Mouse (Mus musculus) heart, embryonic 11.5 days (tissue): ENCODE measurements around the gene Slc25a51. TPM values are rescaled to one million over a fixed set of nuclear protein-coding genes. Genes with fewer than 3 reads are reported as not detected.
A peak's percentile ranks its signal among the peaks of the same experiment; 100 is the strongest.

Experiments
- ATAC-seq: fragments of 200-750 bp; cut with Nextera tagmentation; replicated peaks from 2 replicates; pipeline ENCODE4 v1.8.0; 2017; ENCODE audit warnings: moderate library complexity; ENCODE audit not compliant: insufficient number of reproducible peaks, low FRiP score, low TSS enrichment
- H3K27ac ChIP-seq: fragments of 300-500 bp; sonication (generic); 2 replicates; pipeline ENCODE4 v1.5.1; 2014; ENCODE audit warnings: mild to moderate bottlenecking, low read depth, low read length
- H3K27me3 ChIP-seq: fragments of 300-500 bp; sonication (generic); 2 replicates; pipeline ENCODE4 v1.6.1; 2014; ENCODE audit warnings: mild to moderate bottlenecking, low read length, mixed read lengths; ENCODE audit not compliant: control insufficient read depth, insufficient read depth
- H3K36me3 ChIP-seq: fragments of 300-500 bp; sonication (generic); 2 replicates; pipeline ENCODE4 v1.6.1; 2014; ENCODE audit warnings: mild to moderate bottlenecking, low read length, moderate library complexity, mixed read lengths; ENCODE audit not compliant: control insufficient read depth, insufficient read depth
- H3K4me1 ChIP-seq: fragments of 300-500 bp; sonication (generic); 2 replicates; pipeline ENCODE4 v1.6.1; 2014; ENCODE audit warnings: low read length; ENCODE audit not compliant: control insufficient read depth, insufficient read depth
- H3K4me2 ChIP-seq: fragments of 300-500 bp; sonication (generic); 2 replicates; pipeline ENCODE4 v1.6.1; 2014; ENCODE audit warnings: mild to moderate bottlenecking, moderate library complexity
- H3K4me3 ChIP-seq: fragments of 300-500 bp; sonication (generic); 2 replicates; pipeline ENCODE4 v1.5.1; 2014; ENCODE audit warnings: low read depth, low read length
- H3K9ac ChIP-seq: fragments of 300-500 bp; sonication (generic); 2 replicates; pipeline ENCODE4 v1.6.1; 2014; ENCODE audit warnings: mild to moderate bottlenecking, low read depth, low read length, moderate library complexity
- H3K9me3 ChIP-seq: fragments of 300-500 bp; sonication (generic); replicated peaks from 2 replicates; pipeline ENCODE4 v1.6.1; 2016; ENCODE audit warnings: low read length; ENCODE audit not compliant: control insufficient read depth
- WGBS: fragments of 180-500 bp; shearing (Covaris S2); extraction: QIAGEN DNeasy Blood & Tissue Kit; methylation state at CpG from one replicate; pipeline ENCODE4 v1.1.7; 2014; ENCODE audit not compliant: insufficient replicate concordance; 5-methylcytosine and 5-hydroxymethylcytosine counted together
- polyA plus RNA-seq: library from polyadenylated mRNA; unstranded; fragments of >200 nt; fragmentation: Nextera tagmentation; extraction: Ambion mirVana; gene quantifications from 2 replicates; pipeline ENCODE4 v1.2.1, GENCODE M21; 2014

Gene Slc25a51
- polyA plus RNA-seq, 1 experiment from 2014 or later = 60.7 TPM

DNA sequence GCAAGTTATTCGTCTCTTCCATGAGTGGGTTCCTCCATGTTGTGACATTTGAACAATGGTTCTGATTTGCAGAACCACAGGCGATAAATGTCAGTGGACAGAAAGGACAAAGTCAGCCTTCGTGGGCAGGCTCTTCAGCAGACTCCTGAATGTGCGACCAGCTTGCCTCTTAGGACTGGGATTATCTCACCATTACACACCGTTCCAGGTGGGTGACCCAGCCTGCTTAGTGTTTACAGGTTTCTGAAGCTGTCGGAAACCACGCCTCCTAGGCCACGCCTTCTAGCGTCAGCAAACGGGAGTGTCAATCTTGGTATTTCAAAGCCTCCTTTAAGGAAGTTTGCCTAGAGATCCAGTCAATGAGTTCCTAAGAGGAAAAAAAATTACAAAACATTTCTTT is 704 bp upstream of the Slc25a51 start:
- Histone ChIP-seq H3K36me3 (no peaks in the 10 kb centered on the region), H3K4me1 (peaks cover 19% of the 10 kb centered on the region), H3K4me2 (peak overlapping the region; percentile 87), H3K27ac (peak overlapping the region; percentile 91), H3K9ac (peak overlapping the region; percentile 97), H3K27me3 (no peaks in the 10 kb centered on the region), H3K9me3 (no peaks in the 10 kb centered on the region), H3K4me3 (peak overlapping the region; percentile 98)
- WGBS = 1% methylated on average over 10 of the region's 10 CpGs
- no peak for ATAC-seq

DNA sequence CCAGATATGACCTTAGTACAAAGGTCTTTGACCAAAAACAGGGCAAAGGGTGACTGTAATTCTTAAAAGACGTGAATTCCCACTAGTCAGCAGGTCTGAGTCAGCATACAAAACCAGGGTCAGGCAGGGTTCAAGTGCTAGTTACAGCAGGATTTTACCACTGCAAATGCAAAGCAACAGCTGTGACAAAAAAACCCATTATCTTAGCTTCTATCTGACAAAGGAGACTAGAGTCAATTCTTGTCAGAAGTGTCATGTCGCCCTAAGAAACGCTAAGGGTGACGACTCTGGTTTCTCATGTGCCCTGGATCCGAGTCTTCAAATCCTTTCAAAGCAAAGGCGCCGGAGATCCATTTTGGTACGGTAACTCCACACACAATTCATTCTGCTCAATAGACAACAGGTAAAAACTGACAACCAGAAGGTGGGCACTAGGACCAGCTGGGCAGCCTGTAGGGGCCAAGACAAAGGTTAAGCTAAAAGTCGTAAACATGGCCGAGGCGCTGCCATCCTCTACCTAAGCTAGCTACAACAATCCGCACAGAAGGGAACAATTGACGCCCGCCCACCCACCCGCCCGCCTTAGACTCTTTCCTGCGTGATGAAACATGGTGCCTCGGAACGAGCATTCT is 747 bp downstream of the Slc25a51 start:
- no peak for ATAC-seq
- WGBS = 3% methylated on average over 19 of the region's 19 CpGs
- Histone ChIP-seq H3K36me3 (no peaks in the 10 kb centered on the region), H3K27me3 (no peaks in the 10 kb centered on the region), H3K27ac (peak overlapping the region; percentile 91), H3K4me2 (peak overlapping the region; percentile 87), H3K4me1 (peaks cover 21% of the 10 kb centered on the region), H3K9ac (peak overlapping the region; percentile 97), H3K9me3 (no peaks in the 10 kb centered on the region), H3K4me3 (peak overlapping the region; percentile 98)

DNA sequence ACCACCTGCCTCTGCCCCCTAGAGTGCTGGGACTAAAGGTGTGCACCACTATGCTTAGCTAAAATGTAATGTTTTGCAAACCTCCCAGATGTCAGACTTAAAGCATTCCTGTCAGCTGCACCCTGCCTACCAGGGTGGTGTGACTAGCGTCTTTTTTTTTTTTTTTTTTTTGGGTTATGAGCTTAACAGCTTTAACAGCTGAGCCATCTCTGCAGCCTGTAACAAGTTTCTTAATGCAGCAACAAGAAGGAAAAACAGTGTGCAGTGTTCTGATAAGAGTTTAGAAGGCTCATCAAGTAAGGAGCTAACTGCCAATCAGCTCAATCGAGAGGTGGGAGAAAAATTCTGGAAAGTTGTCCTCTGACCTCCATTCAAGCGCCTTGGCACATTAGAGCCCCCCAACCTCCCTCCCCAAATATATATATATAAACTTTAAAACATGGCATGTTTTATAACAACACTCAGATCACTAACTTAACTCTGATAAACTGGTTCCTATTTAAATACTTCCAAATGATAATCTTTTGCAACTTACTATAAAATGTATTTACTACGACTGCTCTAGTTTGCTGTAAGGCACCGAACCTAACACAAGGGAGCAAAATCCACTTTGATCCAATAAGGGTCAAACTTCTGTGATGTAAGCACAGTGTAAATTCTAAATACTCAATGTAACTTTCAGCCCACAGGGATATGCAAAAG is 1.4 kb downstream of the Slc25a51 start:
- Histone ChIP-seq H3K27me3 (no peaks in the 10 kb centered on the region), H3K4me3 (peak overlapping the region; percentile 98), H3K4me1 (peaks cover 26% of the 10 kb centered on the region), H3K36me3 (no peaks in the 10 kb centered on the region), H3K9ac (peak overlapping the region; percentile 97), H3K9me3 (no peaks in the 10 kb centered on the region), H3K4me2 (peak overlapping the region; percentile 87), H3K27ac (no peak overlapping the region)
- WGBS = 62% methylated on average over 5 of the region's 5 CpGs
- no peak for ATAC-seq

DNA sequence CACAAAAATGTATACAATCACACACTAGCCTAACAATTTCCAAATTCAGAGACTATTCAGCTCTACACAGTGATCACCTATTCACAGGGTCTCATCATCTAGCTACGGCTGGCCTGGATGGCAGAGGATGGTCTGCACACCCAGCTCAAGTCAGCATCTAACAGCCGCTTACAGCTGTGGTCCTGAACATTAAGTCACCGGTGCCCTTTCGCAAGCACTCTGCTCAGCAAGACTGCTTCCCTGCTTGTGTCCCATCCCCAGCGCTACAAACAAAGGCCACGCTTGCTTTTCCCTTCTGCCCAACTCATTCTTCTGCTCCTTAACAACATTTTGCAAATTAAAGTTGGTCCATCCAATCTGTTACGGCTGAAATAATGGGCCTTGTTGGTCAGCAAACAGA is 2.2 kb downstream of the Slc25a51 start:
- no peaks in the 10 kb centered on the region for H3K9me3 ChIP-seq
- H3K4me2 ChIP-seq = peak overlapping the region; percentile 87
- H3K36me3 ChIP-seq = no peaks in the 10 kb centered on the region
- 90% methylated on average over 7 of the region's 7 CpGs for WGBS
- no peak overlapping the region; the same call in 1 of the 2 replicates for H3K4me3 ChIP-seq
- H3K9ac ChIP-seq = peak overlapping the region; percentile 49
- H3K4me1 ChIP-seq = peaks cover 26% of the 10 kb centered on the region
- no peaks in the 10 kb centered on the region for H3K27me3 ChIP-seq
- H3K27ac ChIP-seq = no peak overlapping the region
- ATAC-seq = no peak

DNA sequence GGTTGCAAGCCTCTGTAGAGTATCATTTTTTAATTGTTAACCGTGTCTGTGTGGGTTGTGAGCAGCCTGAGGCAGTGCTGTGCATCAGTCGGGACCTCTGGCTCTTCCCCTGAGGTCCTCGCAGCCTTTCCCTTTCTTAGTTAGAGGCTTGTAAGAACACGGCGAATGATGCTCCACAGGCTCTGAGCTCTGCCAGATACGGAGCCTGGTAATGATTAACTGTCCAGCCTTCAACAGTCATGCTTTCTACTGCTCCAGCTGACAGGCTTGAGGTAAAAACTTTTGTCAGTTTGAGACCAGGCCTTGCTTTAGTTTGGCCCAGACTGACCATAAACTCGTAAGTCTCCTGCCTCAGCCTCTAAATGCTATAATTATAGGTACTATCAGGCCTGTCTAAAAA is 3.3 kb downstream of the Slc25a51 start:
- Histone ChIP-seq H3K4me2 (no peak overlapping the region), H3K9ac (no peak overlapping the region), H3K36me3 (no peaks in the 10 kb centered on the region), H3K9me3 (no peaks in the 10 kb centered on the region), H3K27me3 (no peaks in the 10 kb centered on the region), H3K4me1 (peaks cover 26% of the 10 kb centered on the region), H3K4me3 (no peak overlapping the region), H3K27ac (no peak overlapping the region)
- WGBS = 76% methylated on average over 7 of the region's 7 CpGs
- no peak for ATAC-seq

DNA sequence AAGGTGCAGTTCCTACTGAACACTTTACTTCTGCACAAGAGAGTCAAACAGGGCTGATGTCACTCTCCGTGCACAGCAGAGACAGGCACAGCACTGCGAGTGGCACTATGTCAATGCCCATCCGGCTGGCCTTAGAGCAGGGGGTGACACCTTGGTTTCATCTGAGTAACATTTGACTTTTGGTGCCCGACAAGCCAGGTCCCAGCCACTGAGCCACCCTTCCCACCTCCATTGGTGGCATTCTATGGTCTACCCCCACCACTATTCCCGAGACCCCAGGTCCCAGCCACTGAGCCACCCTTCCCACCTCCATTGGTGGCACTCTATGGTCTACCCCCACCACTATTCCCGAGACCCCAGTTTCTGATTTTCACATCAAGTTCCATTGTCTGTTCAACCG is 4.5 kb downstream of the Slc25a51 start:
- Histone ChIP-seq H3K27me3 (no peaks in the 10 kb centered on the region), H3K4me2 (no peak overlapping the region), H3K4me3 (no peak overlapping the region), H3K4me1 (peaks cover 25% of the 10 kb centered on the region), H3K36me3 (peaks cover 10% of the 10 kb centered on the region), H3K9me3 (no peaks in the 10 kb centered on the region), H3K27ac (no peak overlapping the region), H3K9ac (no peak overlapping the region)
- 92% methylated on average over 7 of the region's 7 CpGs for WGBS
- ATAC-seq = no peak

DNA sequence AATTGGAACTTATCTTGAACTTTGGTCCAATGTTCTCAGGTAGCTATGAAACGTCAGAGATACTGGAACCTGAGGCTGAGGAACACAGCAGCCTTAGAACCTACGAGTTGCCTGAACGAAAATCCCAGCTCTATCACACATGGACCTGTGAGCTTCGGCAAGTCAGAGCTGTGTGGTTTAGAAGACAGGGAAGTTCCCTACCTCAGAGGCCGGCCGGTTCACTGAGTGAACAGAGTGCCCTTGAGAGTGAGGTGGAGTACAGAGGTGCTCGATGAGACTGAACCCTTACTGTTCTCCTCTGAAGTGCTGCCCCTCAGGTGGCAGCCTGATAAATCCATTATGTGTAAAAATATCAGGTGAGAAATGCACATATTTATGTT is 5.1 kb downstream of the Slc25a51 start:
- Histone ChIP-seq H3K27ac (no peak overlapping the region), H3K9me3 (no peaks in the 10 kb centered on the region), H3K4me3 (no peak overlapping the region), H3K27me3 (no peaks in the 10 kb centered on the region), H3K9ac (no peak overlapping the region), H3K4me1 (peaks cover 23% of the 10 kb centered on the region), H3K4me2 (no peak overlapping the region), H3K36me3 (peaks cover 15% of the 10 kb centered on the region)
- no peak for ATAC-seq
- WGBS = 83% methylated on average over 7 of the region's 7 CpGs

DNA sequence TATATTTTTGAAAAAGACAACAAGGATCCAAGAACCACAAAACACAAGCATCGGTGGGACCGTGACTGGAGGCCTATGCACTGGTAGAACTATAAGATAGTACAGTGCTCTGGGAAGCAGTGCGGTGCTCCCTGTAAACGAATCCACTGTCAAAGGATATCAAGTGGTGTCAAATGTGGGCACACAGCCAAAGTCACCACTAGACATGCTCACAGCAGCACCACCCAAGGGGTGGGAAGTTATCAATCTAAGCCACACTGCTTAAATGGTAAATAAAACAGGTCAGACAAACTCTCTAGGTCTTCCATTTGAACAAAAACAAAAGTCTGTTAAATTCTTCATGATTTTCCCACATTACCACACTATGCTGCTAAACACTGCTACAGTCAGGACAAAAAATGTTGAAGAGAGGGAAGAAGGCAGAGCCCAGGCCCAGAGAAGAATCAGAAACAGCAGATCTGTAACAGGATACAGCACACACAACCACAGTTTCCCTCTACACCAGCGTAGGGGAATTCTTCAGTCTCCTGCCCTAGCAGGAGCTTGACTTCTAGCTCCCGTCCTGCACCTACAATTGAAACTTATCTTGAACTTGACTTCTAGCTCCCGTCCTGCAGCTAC is 5.6 kb downstream of the Slc25a51 start:
- 50% methylated on average over 7 of the region's 7 CpGs for WGBS
- Histone ChIP-seq H3K27ac (no peak overlapping the region), H3K36me3 (peaks cover 15% of the 10 kb centered on the region), H3K9me3 (no peaks in the 10 kb centered on the region), H3K27me3 (no peaks in the 10 kb centered on the region), H3K4me2 (no peak overlapping the region), H3K9ac (no peak overlapping the region), H3K4me1 (peaks cover 23% of the 10 kb centered on the region), H3K4me3 (no peak overlapping the region)
- ATAC-seq = no peak
